Mouse (Mus musculus) heart, embryonic 16.5 days (tissue): Measurements from ENCODE around the gene Ap4s1. TPM values are rescaled to one million over a fixed set of nuclear protein-coding genes. Genes with fewer than 3 reads are reported as not detected.
A peak's percentile ranks its signal among the peaks of the same experiment; 100 is the strongest.
"Not testable (repeated sequence)": the region's sequence is repeated elsewhere in the genome, so short reads cannot be mapped to it uniquely, and the experiment has no call there.

Experiments
- ATAC-seq: fragments of 200-750 bp; cut with Nextera tagmentation; replicated peaks from 2 replicates; pipeline ENCODE4 v1.8.0; 2017; ENCODE audit warnings: moderate number of reproducible peaks; ENCODE audit not compliant: insufficient read depth, low FRiP score; ENCODE audit errors: extremely low read depth
- H3K27ac ChIP-seq: fragments of 300-500 bp; sonication (generic); 2 replicates; pipeline ENCODE4 v1.5.1; 2014; ENCODE audit warnings: mild to moderate bottlenecking, low read length, control low read depth, moderate library complexity
- H3K27me3 ChIP-seq: fragments of 300-500 bp; sonication (generic); 2 replicates; pipeline ENCODE4 v1.6.1; 2014; ENCODE audit warnings: low read length, mixed read lengths; ENCODE audit not compliant: control insufficient read depth, insufficient read depth
- H3K36me3 ChIP-seq: fragments of 300-500 bp; sonication (generic); 2 replicates; pipeline ENCODE4 v1.6.1; 2014; ENCODE audit not compliant: control insufficient read depth, insufficient read depth
- H3K4me1 ChIP-seq: fragments of 300-500 bp; sonication (generic); 2 replicates; pipeline ENCODE4 v1.6.1; 2014; ENCODE audit warnings: low read length, mixed read lengths; ENCODE audit not compliant: control insufficient read depth, insufficient read depth
- H3K4me2 ChIP-seq: fragments of 300-500 bp; sonication (generic); 2 replicates; pipeline ENCODE4 v1.6.1; 2014; ENCODE audit warnings: low read depth, mild to moderate bottlenecking, control low read depth, low read length
- H3K4me3 ChIP-seq: fragments of 300-500 bp; sonication (generic); 2 replicates; pipeline ENCODE4 v1.5.1; 2014; ENCODE audit warnings: mild to moderate bottlenecking, control low read depth, low read length
- H3K9ac ChIP-seq: fragments of 300-500 bp; sonication (generic); 2 replicates; pipeline ENCODE4 v1.6.1; 2014; ENCODE audit warnings: low read length, control low read depth
- H3K9me3 ChIP-seq: fragments of 300-500 bp; sonication (generic); replicated peaks from 2 replicates; pipeline ENCODE4 v1.6.1; 2016; ENCODE audit warnings: low read length; ENCODE audit not compliant: control insufficient read depth
- WGBS: fragments of 180-500 bp; shearing (Covaris S2); extraction: QIAGEN DNeasy Blood & Tissue Kit; methylation state at CpG from one replicate; pipeline ENCODE4 v1.1.7; 2014; 5-methylcytosine and 5-hydroxymethylcytosine counted together
- polyA plus RNA-seq: library from polyadenylated mRNA; unstranded; fragments of >200 nt; fragmentation: Nextera tagmentation; extraction: Ambion mirVana; gene quantifications from 2 replicates; pipeline ENCODE4 v1.2.1, GENCODE M21; 2015

The Ap4s1 gene
- polyA plus RNA-seq, 1 experiment from 2014 or later, result 38.0 TPM

DNA sequence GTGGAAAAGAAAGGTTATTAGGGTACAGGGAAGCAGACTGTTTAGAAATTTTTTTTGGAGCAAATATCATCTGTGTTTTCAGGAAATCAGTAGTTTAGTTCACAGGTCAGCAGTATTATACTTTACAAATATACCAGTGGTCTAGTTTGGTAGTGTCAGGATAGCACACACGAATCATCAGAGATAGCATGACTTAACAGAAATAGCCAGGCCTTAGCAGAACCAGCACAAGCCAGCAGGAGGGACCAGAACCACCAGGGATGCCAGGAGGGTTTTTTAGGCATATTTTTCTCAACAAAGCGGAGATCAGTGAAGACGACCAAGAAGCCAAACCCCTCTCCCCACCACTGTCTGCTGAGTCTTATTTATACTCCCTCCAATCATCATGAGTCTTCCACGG, 17.6 kb upstream of the Ap4s1 start:
- no peaks in the 10 kb centered on the region for H3K9me3 ChIP-seq
- no peak overlapping the region for H3K9ac ChIP-seq
- no peak overlapping the region for H3K4me3 ChIP-seq
- no peak overlapping the region for H3K27ac ChIP-seq
- H3K27me3 ChIP-seq, result no peaks in the 10 kb centered on the region
- no peaks in the 10 kb centered on the region for H3K36me3 ChIP-seq
- peaks cover 42% of the 10 kb centered on the region for H3K4me1 ChIP-seq
- ATAC-seq, result no peak
- 55% methylated on average over 4 of the region's 4 CpGs for WGBS
- H3K4me2 ChIP-seq, result no peak overlapping the region

DNA sequence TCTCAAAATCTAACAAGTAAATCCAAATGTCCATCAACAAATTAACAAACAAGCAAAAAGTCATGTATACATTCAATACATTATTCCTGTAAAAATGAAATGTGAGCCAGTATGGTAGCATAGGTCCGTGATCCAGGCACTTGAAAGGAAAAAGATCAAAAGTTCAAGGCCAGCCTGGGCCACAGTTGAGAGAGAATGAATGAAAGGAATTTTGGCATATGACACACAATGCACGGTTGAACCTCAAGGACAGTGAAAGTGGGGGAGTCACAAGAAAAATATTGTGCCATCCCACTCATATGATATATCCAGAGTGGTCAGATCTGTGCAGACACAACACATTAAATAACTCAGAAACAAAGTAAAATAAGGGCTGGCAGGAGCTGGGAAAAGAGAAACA, 14.4 kb upstream of the Ap4s1 start:
- ATAC-seq, result no peak
- Histone ChIP-seq H3K9me3 (no peaks in the 10 kb centered on the region), H3K27ac (no peak overlapping the region), H3K27me3 (no peaks in the 10 kb centered on the region), H3K4me2 (no peak overlapping the region), H3K9ac (no peak overlapping the region), H3K4me3 (no peak overlapping the region), H3K4me1 (peaks cover 53% of the 10 kb centered on the region), H3K36me3 (no peaks in the 10 kb centered on the region)
- 20% methylated on average over 2 of the region's 2 CpGs for WGBS

DNA sequence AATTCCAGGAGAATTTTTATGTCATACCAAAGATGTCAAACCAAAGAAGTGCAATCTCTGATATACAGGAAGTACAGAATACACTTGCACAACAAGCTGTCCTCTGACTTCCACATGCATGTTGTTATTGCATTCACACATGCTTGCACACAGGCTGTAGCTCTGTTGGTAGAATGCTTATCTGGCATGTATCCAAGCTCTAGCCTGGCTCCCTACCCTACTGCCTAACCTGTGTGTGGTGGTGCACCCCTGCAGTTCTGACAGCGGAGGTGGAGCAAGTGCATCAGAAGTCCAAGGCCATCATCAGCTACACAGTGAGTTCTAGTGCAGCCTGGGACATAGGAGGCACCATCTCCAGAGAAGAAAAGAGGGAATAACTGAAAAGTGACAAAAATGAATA, 12.0 kb upstream of the Ap4s1 start:
- WGBS, result 70% methylated on average over 1 of the region's 1 CpGs
- peaks cover 33% of the 10 kb centered on the region for H3K4me1 ChIP-seq

DNA sequence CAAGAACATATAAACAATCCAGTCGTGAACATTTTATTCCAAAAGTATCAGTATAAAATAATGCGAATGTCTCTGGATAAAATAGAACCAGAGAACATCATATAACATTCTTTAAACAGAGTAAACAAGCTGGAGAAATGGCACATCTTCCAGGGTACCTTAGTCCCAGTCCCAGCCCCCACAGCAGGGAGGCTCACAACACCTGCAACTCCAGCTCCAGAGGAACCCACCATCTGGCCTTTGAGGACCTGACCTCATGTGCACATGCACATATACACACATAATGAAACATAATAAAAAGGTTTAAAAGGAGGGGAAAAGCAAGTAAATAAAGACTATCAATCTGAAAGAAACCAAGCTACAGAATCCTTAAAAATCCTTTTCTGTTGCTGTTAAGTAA, 2.3 kb upstream of the Ap4s1 start:
- no peak for ATAC-seq
- no peak overlapping the region for H3K27ac ChIP-seq

More for the DNA sequence above, 12.0 kb upstream of the Ap4s1 start:
- no peaks in the 10 kb centered on the region for H3K27me3 ChIP-seq
- no peak overlapping the region for H3K9ac ChIP-seq
- H3K9me3 ChIP-seq, result no peaks in the 10 kb centered on the region
- no peak overlapping the region for H3K4me2 ChIP-seq
- no peaks in the 10 kb centered on the region for H3K36me3 ChIP-seq
- ATAC-seq, result no peak; the same call in 1 of the 2 replicates
- 0 out of 2 replicates have a peak overlapping the region, but pooled peaks have one; percentile 7 for H3K27ac ChIP-seq
- H3K4me3 ChIP-seq, result no peak overlapping the region

DNA sequence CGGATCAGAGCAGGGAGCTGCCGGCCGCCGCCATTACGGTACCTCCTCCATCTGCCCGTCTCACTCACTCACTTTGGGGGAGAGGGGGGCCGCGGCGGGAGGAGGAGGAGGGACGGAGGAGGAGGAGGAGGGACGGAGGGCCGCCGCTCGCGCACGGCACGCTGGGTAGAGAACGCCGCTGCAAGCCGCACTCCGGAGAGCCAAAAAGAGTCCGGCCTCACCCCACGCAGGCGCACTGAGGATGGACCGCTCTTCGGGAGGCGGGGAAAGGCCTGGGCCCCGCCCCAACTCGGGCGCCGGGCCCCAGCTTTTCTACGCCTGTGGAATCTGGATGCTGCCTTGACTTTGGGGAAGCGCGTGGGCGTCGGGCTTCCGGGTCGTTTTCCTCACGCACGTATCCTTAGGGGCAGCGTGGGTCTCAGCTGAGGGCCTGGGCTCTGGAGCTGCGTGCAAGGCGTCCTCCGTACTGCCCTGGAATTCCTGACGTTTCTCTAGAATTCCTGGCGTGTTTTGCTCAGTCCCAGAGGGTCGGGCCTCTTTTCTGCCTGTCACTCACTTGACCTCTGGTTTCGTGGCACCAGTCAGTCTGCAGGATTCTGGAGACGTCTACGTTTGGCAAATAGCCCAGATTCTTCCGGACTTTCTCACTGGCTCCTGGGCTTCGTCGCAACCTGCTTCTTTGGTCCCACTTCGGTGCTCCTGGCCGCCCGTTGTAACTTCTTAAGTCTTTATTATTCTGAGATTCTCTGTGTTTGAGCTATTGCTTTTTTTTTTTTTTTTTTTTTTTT, 1.2 kb downstream of the Ap4s1 start, which contains the start of gene Strn3:
Gene Strn3 (minus strand): TSS at position 53 of the 788 bp plus-strand sequence.
- Histone ChIP-seq H3K9ac (peak within 1 kb of the TSS; percentile 100), H3K4me3 (peak within 1 kb of the TSS; percentile 98), H3K27ac (peak within 1 kb of the TSS; percentile 100), H3K27me3 (no peaks in the 10 kb centered on the region), H3K4me2 (peak within 1 kb of the TSS; percentile 70), H3K9me3 (no peaks in the 10 kb centered on the region), H3K36me3 (no peaks in the 10 kb centered on the region), H3K4me1 (peaks cover 29% of the 10 kb centered on the region)
- ATAC-seq, result peak; percentile 95
- WGBS, result under 1% methylated on average over 52 of the region's 56 CpGs

More for the DNA sequence above, 2.3 kb upstream of the Ap4s1 start:
- no peaks in the 10 kb centered on the region for H3K36me3 ChIP-seq
- H3K9ac ChIP-seq, result no peak overlapping the region
- H3K4me3 ChIP-seq, result no peak overlapping the region
- H3K4me2 ChIP-seq, result no peak overlapping the region
- peaks cover 18% of the 10 kb centered on the region for H3K4me1 ChIP-seq
- WGBS, result 86% methylated on average over 2 of the region's 2 CpGs
- H3K9me3 ChIP-seq, result no peaks in the 10 kb centered on the region
- no peaks in the 10 kb centered on the region for H3K27me3 ChIP-seq

DNA sequence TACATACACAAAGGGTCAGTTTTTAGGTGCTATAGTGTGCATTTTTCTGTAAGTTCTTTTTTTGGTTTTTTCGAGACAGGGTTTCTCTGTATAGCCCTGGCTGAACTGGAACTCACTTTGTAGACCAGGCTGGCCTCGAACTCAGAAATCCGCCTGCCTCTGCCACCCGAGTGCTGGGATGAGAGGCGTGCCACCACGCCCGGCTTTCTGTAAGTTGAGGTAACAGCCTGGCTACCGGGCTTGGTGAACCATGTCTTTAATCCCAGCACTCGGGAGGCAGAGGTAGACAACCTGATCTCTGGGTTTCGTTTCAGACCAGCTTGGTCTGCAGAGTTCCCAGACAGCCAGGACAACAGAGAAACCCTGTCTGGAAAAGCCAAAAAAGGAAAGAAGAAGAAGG, 2.0 kb downstream of the Ap4s1 start:
- not testable (repeated sequence) for H3K9me3 ChIP-seq, ATAC-seq, H3K27me3 ChIP-seq, H3K36me3 ChIP-seq, H3K9ac ChIP-seq
- peak overlapping the region; percentile 50 for H3K4me2 ChIP-seq
- 0 out of 2 replicates have a peak overlapping the region, but pooled peaks have one; percentile 12 for H3K4me3 ChIP-seq
- peak overlapping the region; percentile 42; the same call in 1 of the 2 replicates for H3K27ac ChIP-seq
- 71% methylated on average over 10 of the region's 10 CpGs for WGBS
- H3K4me1 ChIP-seq, result peaks cover 25% of the 10 kb centered on the region

DNA sequence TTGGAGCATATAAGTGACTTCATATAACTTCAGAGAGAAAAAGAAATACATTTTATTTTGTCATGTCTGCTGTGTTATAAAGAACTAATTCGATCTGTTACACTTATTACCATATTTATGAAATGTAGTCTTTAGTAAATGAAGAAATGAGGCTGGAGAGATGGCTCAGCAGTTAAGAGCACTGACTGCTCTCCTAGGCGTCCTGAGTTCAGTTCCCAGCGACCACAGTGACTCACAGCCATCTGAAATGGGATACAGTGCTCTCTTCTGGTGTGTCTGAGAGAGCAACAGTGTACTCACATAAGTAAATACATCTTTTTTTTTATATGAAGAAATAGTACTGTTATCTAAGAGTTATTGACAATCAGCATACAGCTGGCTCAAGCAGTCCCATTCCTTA, 2.6 kb downstream of the Ap4s1 start:
- no peaks in the 10 kb centered on the region for H3K36me3 ChIP-seq
- no peak overlapping the region for H3K4me3 ChIP-seq
- H3K4me1 ChIP-seq, result peaks cover 25% of the 10 kb centered on the region
- no peaks in the 10 kb centered on the region for H3K27me3 ChIP-seq
- WGBS, result 77% methylated on average over 3 of the region's 3 CpGs
- H3K4me2 ChIP-seq, result no peak overlapping the region
- H3K27ac ChIP-seq, result peak overlapping the region; percentile 35; the same call in 1 of the 2 replicates
- no peaks in the 10 kb centered on the region for H3K9me3 ChIP-seq
- no peak for ATAC-seq
- no peak overlapping the region for H3K9ac ChIP-seq

DNA sequence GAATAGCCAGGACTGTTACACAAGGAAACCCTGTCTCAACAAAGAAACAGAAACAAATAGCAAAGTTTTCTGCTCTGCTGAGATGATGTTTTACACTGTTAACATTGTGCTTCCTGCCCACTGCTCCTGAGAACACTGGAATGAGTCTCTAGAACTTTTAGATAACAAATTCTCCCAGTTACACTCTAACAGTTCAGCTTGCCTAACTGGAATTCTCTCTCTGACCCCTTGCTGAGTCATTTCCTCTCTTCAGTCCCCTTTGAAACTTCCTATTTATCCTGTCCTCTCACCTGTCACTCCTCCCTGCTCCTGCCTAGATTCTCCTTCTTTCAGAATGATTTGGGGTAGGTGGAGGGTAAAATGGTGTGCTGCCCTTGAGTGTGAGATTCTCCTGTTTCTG, 3.3 kb downstream of the Ap4s1 start:
- no peaks in the 10 kb centered on the region for H3K27me3 ChIP-seq
- no peak overlapping the region for H3K4me3 ChIP-seq
- no peak overlapping the region for H3K9ac ChIP-seq
- no peak overlapping the region for H3K4me2 ChIP-seq
- ATAC-seq, result no peak
- H3K27ac ChIP-seq, result peak overlapping the region; percentile 46
- H3K4me1 ChIP-seq, result peaks cover 21% of the 10 kb centered on the region
- H3K36me3 ChIP-seq, result no peaks in the 10 kb centered on the region
- peaks cover 1% of the 10 kb centered on the region; the same call in 1 of the 2 replicates for H3K9me3 ChIP-seq

DNA sequence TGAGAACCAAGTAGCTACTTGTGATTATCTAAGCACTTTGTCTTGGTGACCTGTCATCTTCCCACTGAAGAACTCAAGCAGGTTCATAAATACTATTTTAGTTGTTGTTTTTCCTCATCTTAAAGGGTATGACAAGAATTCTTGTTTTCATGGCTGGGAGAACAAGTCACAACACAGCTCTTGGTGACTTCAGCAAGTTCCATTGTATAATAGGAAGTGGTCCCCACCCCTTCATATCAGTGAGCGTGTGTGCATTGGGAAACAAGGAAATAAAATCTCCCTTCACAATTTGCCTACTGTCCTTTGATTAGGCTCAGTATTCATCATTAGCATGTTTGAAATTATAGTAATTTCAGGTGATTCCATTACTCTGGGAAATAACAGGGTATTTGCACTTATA, 4.1 kb downstream of the Ap4s1 start:
- Histone ChIP-seq H3K27ac (peak overlapping the region; percentile 51; the same call in 1 of the 2 replicates), H3K4me1 (peaks cover 21% of the 10 kb centered on the region), H3K27me3 (no peaks in the 10 kb centered on the region), H3K4me2 (no peak overlapping the region), H3K9ac (no peak overlapping the region), H3K36me3 (no peaks in the 10 kb centered on the region), H3K9me3 (peaks cover 2% of the 10 kb centered on the region; the same call in 1 of the 2 replicates), H3K4me3 (no peak overlapping the region)
- 70% methylated on average over 1 of the region's 1 CpGs for WGBS
- no peak for ATAC-seq
